7 mouse cellular contexts compared by ENCODE assay signal in genomic region chr17:34024861-34025755, GRCm38 (mm10). TPM values are rescaled to one million over a fixed set of nuclear protein-coding genes. Genes with fewer than 3 reads are reported as not detected.
DNase-seq lines count a peak whose midpoint lies in the region; ATAC-seq and TF ChIP-seq lines count a peak whose summit lies in the region.

No protein-coding gene starts in this region.

- intact Hi-C loops in left cerebral cortex, adult 2 months (cut with DNase I) = no loop called here
- intact Hi-C loops in left cerebral cortex, postnatal 14 days (cut with DNase I) = loop anchor here (5.0 kb wide), 1 partner anchor 68 kb away; the partner anchor contains the start of genes Rps18 and Vps52
- intact Hi-C loops in left cerebral cortex, postnatal 4 days (cut with DNase I) = loop anchor here (5.0 kb wide), 1 partner anchor 68 kb away; the partner anchor contains the start of genes Rps18 and Vps52

- H3K4me3 ChIP-seq in left cerebral cortex, adult 2 months = peak overlapping the region; percentile 95
- H3K4me3 ChIP-seq in forebrain, embryonic 15.5 days = peak overlapping the region; percentile 85
- H3K4me3 ChIP-seq in liver, adult 2 months (ENCODE audit: insufficient read depth, low read depth, low read length) = peak overlapping the region; percentile 97
- peak overlapping the region; percentile 76 for H3K4me3 ChIP-seq in small intestine, adult 2 months (ENCODE audit: low read depth, low read length)

- DNase-seq in left cerebral cortex, adult 2 months (ENCODE audit: extremely low spot score in 1 of 2, low spot score in 2 of 2) = no peak
- DNase-seq in left cerebral cortex, postnatal 14 days (ENCODE audit: low spot score in 2 of 2) = no peak
- peak; percentile 94 for DNase-seq in brain, embryonic 14.5 days (ENCODE audit: low read depth)
- DNase-seq in liver, adult 2 months (ENCODE audit: extremely low read depth, low read depth, low spot score) = no peak
- no peak for DNase-seq in left cerebral cortex, postnatal 4 days

- no peak for TF ChIP-seq CTCF in left cerebral cortex, adult 2 months (IDR thresholded peaks at IDR 0.05)
- TF ChIP-seq CTCF in brain, embryonic 14.5 days (IDR thresholded peaks at IDR 0.05; ENCODE audit: borderline replicate concordance, extremely low read depth, insufficient read depth, insufficient read length) = no peak
- TF ChIP-seq CTCF in liver, adult 2 months (IDR thresholded peaks at IDR 0.05; ENCODE audit: low read depth, low read length) = no peak
- no peak for TF ChIP-seq CTCF in small intestine, adult 2 months (IDR thresholded peaks at IDR 0.05; ENCODE audit: extremely low read depth, insufficient read length, insufficient replicate concordance, low read depth, low read length)

- WGBS in forebrain, embryonic 15.5 days = under 1% methylated on average over 55 of the region's 57 CpGs
- WGBS in liver, adult 2 months = 3% methylated on average over 57 of the region's 57 CpGs
- 2% methylated on average over 57 of the region's 57 CpGs for WGBS in small intestine, adult 2 months

- H3K4me1 ChIP-seq in forebrain, embryonic 15.5 days = peaks cover 63% of the 10 kb centered on the region
- H3K4me1 ChIP-seq in liver, adult 2 months (ENCODE audit: control insufficient read depth, insufficient read depth, low read length) = peaks cover 21% of the 10 kb centered on the region
- peaks cover 16% of the 10 kb centered on the region for H3K4me1 ChIP-seq in small intestine, adult 2 months (ENCODE audit: control insufficient read depth, insufficient read depth, insufficient read length, low read length)

- no peaks in the 10 kb centered on the region for H3K27me3 ChIP-seq in forebrain, embryonic 15.5 days
- no peaks in the 10 kb centered on the region for H3K27me3 ChIP-seq in liver, adult 2 months (ENCODE audit: control insufficient read depth, insufficient read depth, low read length)
- H3K27me3 ChIP-seq in small intestine, adult 2 months (ENCODE audit: control insufficient read depth, insufficient read depth, low read length) = no peaks in the 10 kb centered on the region

- peaks cover 5% of the 10 kb centered on the region; the same call in 1 of the 2 replicates for H3K79me2 ChIP-seq in liver, adult 2 months (ENCODE audit: control insufficient read depth, insufficient read depth, low read length)

- no peaks in the 10 kb centered on the region for H3K9me3 ChIP-seq in forebrain, embryonic 15.5 days

- H3K9ac ChIP-seq in forebrain, embryonic 15.5 days (replicated peaks) = peak overlapping the region; percentile 91
- H3K9ac ChIP-seq in liver, adult 2 months (ENCODE audit: low read depth, low read length) = peak overlapping the region; percentile 99

- H3K36me3 ChIP-seq in forebrain, embryonic 15.5 days = peaks cover 38% of the 10 kb centered on the region
- H3K36me3 ChIP-seq in liver, adult 2 months (ENCODE audit: control insufficient read depth, insufficient read depth, low read length) = peaks cover 4% of the 10 kb centered on the region; the same call in 1 of the 2 replicates
- peaks cover 33% of the 10 kb centered on the region for H3K36me3 ChIP-seq in small intestine, adult 2 months (ENCODE audit: control insufficient read depth, insufficient read depth, low read length)

- peak; percentile 0; the same call in 1 of the 2 replicates for ATAC-seq in forebrain, embryonic 15.5 days (replicated peaks)

- H3K27ac ChIP-seq in left cerebral cortex, adult 2 months = peak overlapping the region; percentile 99
- H3K27ac ChIP-seq in forebrain, embryonic 15.5 days (replicated peaks) = peak overlapping the region; percentile 98
- H3K27ac ChIP-seq in liver, adult 2 months (replicated peaks; ENCODE audit: insufficient read depth, low read depth, low read length) = peak overlapping the region; percentile 88
- peak overlapping the region; percentile 45 for H3K27ac ChIP-seq in small intestine, adult 2 months (ENCODE audit: insufficient read depth, low read depth, low read length)

- peak overlapping the region; percentile 90 for H3K4me2 ChIP-seq in forebrain, embryonic 15.5 days (replicated peaks)

- no peak for TF ChIP-seq POLR2A in brain, embryonic 14.5 days (IDR thresholded peaks at IDR 0.05; ENCODE audit: borderline replicate concordance, extremely low read depth, insufficient read depth, insufficient read length, poor library complexity, severe bottlenecking)
- no peak for TF ChIP-seq POLR2A in liver, adult 2 months (IDR thresholded peaks at IDR 0.05; ENCODE audit: extremely low read depth, insufficient read depth, low read length)
- no peak for TF ChIP-seq POLR2A in small intestine, adult 2 months (IDR thresholded peaks at IDR 0.05; ENCODE audit: low read depth, low read length)

RNA-seq across cellular contexts. Expression of gene Ring1, which starts 0.6 kb away (rescaled TPM):
- 10 to 100 TPM; 34.8 to 44.9 TPM for total RNA-seq in left cerebral cortex, adult 2 months (2021)
- total RNA-seq in left cerebral cortex, postnatal 14 days (2021) = 10 to 100 TPM; 25.3 to 30.8 TPM
- 58.8 and 68.8 TPM in 2 replicates for polyA plus RNA-seq in brain, embryonic 14.5 days (2012; rRNA removed)
- polyA plus RNA-seq in forebrain, embryonic 15.5 days (2015; fragmentation: Nextera tagmentation; extraction: Ambion mirVana) = 21.9 and 22.9 TPM in 2 replicates
- 10.0 and 13.7 TPM in 2 replicates for total RNA-seq in liver, adult 2 months (2014; rRNA removed)
- polyA plus RNA-seq in liver, adult 2 months (2012; rRNA removed) = 29.7 and 33.8 TPM in 2 replicates
- polyA plus RNA-seq in small intestine, adult 2 months (2012; rRNA removed) = 15.5 and 29.9 TPM in 2 replicates
- 10 to 100 TPM; 23.6 to 28.2 TPM for total RNA-seq in left cerebral cortex, postnatal 4 days (2021)

RNA-seq across cellular contexts. Expression of gene H2-Ke6, which starts 2.8 kb away (rescaled TPM):
- 10 to 100 TPM; 34.4 to 41.2 TPM for total RNA-seq in left cerebral cortex, adult 2 months (2021)
- 10 to 100 TPM; 27.7 to 30.1 TPM for total RNA-seq in left cerebral cortex, postnatal 14 days (2021)
- polyA plus RNA-seq in brain, embryonic 14.5 days (2012; rRNA removed) = 88.8 and 156 TPM in 2 replicates
- polyA plus RNA-seq in forebrain, embryonic 15.5 days (2015; fragmentation: Nextera tagmentation; extraction: Ambion mirVana) = 64.4 and 74.3 TPM in 2 replicates
- total RNA-seq in liver, adult 2 months (2014; rRNA removed) = 76.5 and 80.5 TPM in 2 replicates
- 162 and 167 TPM in 2 replicates for polyA plus RNA-seq in liver, adult 2 months (2012; rRNA removed)
- polyA plus RNA-seq in small intestine, adult 2 months (2012; rRNA removed) = 52.4 and 75.8 TPM in 2 replicates
- 10 to 100 TPM; 41.6 to 45.2 TPM for total RNA-seq in left cerebral cortex, postnatal 4 days (2021)

RNA-seq across cellular contexts. Expression of gene Slc39a7, which starts 6.4 kb away (rescaled TPM):
- 100 to 1,000 TPM in 1 of 2 experiments, 10 to 100 TPM in 1; 98.6 to 104 TPM for total RNA-seq in left cerebral cortex, adult 2 months (2021)
- 10 to 100 TPM; 95.3 to 99.9 TPM for total RNA-seq in left cerebral cortex, postnatal 14 days (2021)
- 133 and 138 TPM in 2 replicates for polyA plus RNA-seq in brain, embryonic 14.5 days (2012; rRNA removed)
- polyA plus RNA-seq in forebrain, embryonic 15.5 days (2015; fragmentation: Nextera tagmentation; extraction: Ambion mirVana) = 148 and 156 TPM in 2 replicates
- total RNA-seq in liver, adult 2 months (2014; rRNA removed) = 51.2 and 54.7 TPM in 2 replicates
- 98.0 and 115 TPM in 2 replicates for polyA plus RNA-seq in liver, adult 2 months (2012; rRNA removed)
- polyA plus RNA-seq in small intestine, adult 2 months (2012; rRNA removed) = 81.5 and 119 TPM in 2 replicates
- total RNA-seq in left cerebral cortex, postnatal 4 days (2021) = 10 to 100 TPM; 96.3 to 98.7 TPM

RNA-seq across cellular contexts. Expression of gene Rxrb, which starts 6.5 kb away (rescaled TPM):
- total RNA-seq in left cerebral cortex, adult 2 months (2021) = 10 to 100 TPM; 84.7 to 86.2 TPM
- 10 to 100 TPM; 81.7 to 86.7 TPM for total RNA-seq in left cerebral cortex, postnatal 14 days (2021)
- polyA plus RNA-seq in brain, embryonic 14.5 days (2012; rRNA removed) = 83.9 and 97.4 TPM in 2 replicates
- polyA plus RNA-seq in forebrain, embryonic 15.5 days (2015; fragmentation: Nextera tagmentation; extraction: Ambion mirVana) = 58.2 and 64.5 TPM in 2 replicates
- total RNA-seq in liver, adult 2 months (2014; rRNA removed) = 13.0 and 17.0 TPM in 2 replicates
- polyA plus RNA-seq in liver, adult 2 months (2012; rRNA removed) = 40.3 and 46.5 TPM in 2 replicates
- 26.3 and 64.2 TPM in 2 replicates for polyA plus RNA-seq in small intestine, adult 2 months (2012; rRNA removed)
- 10 to 100 TPM; 80.7 to 84.9 TPM for total RNA-seq in left cerebral cortex, postnatal 4 days (2021)

RNA-seq across cellular contexts. Expression of gene Col11a2, which starts 14.1 kb away (rescaled TPM):
- total RNA-seq in left cerebral cortex, adult 2 months (2021) = 10 to 100 TPM; 11.3 to 15.2 TPM
- 10 to 100 TPM; 16.6 to 22.6 TPM for total RNA-seq in left cerebral cortex, postnatal 14 days (2021)
- polyA plus RNA-seq in brain, embryonic 14.5 days (2012; rRNA removed) = 11.5 and 11.8 TPM in 2 replicates
- polyA plus RNA-seq in forebrain, embryonic 15.5 days (2015; fragmentation: Nextera tagmentation; extraction: Ambion mirVana) = 2.0 and 2.1 TPM in 2 replicates
- 0.18 and 0.74 TPM in 2 replicates for total RNA-seq in liver, adult 2 months (2014; rRNA removed)
- polyA plus RNA-seq in liver, adult 2 months (2012; rRNA removed) = 0.20 and 0.23 TPM in 2 replicates
- 0.90 and 2.4 TPM in 2 replicates for polyA plus RNA-seq in small intestine, adult 2 months (2012; rRNA removed)
- total RNA-seq in left cerebral cortex, postnatal 4 days (2021) = 1 to 10 TPM; 6.8 to 9.8 TPM

Comparison
In these comparisons a context has a peak if more than half of its experiments do, and no peak if none do; other contexts are left out.
1. H3K27ac ChIP-seq: peak in every context shown above with its lines; median percentile 99 in left cerebral cortex, adult 2 months; 98 in forebrain, embryonic 15.5 days; 88 in liver, adult 2 months; 45 in small intestine, adult 2 months.